11 mouse cellular contexts compared by ENCODE assay signal in genomic region chr4:120730146-120730545, GRCm38 (mm10). TPM values are rescaled to one million over a fixed set of nuclear protein-coding genes. Genes with fewer than 3 reads are reported as not detected.
A peak's percentile ranks its signal among the peaks of the same experiment; 100 is the strongest.
DNase-seq lines count a peak whose midpoint lies in the region; ATAC-seq and TF ChIP-seq lines count a peak whose summit lies in the region.
"Had no signal": no experiment of that assay in that cellular context is flagged by ENCODE, and none has a peak within 500 bp of the region (broad histone marks: within the 10 kb centered on the region; RNA-seq: fewer than 3 reads in every experiment).

No protein-coding gene starts in this region.

- peak; percentile 48 for DNase-seq in gastrocnemius, adult 18-20 months (ENCODE audit: low spot score)
- no peak for DNase-seq in gastrocnemius, postnatal 25 days
- DNase-seq in urinary bladder, postnatal 14 days (ENCODE audit: low spot score), result peak; percentile 51
- no peak for DNase-seq in urinary bladder, postnatal 10 days (ENCODE audit: low spot score)
- peak; percentile 65 to 78 for DNase-seq in heart, postnatal 10 days
- no peak for DNase-seq in frontal cortex, postnatal 14 days (ENCODE audit: low spot score in 2 of 2)
- no peak for DNase-seq in layer of hippocampus, adult 2 months (ENCODE audit: low spot score in 2 of 2)
- DNase-seq: right cerebral cortex, postnatal 14 days had no signal

- intact Hi-C loops in heart, postnatal 10 days (cut with DNase I), result no loop called here

- no peak for TF ChIP-seq CTCF in layer of hippocampus, adult 2 months (conservative IDR thresholded peaks at IDR 0.05)

- ATAC-seq in megakaryocyte, adult 5-6 weeks (ENCODE audit: poor library complexity, severe bottlenecking), result 0 out of 2 replicates have a peak, but pooled peaks have one; percentile 34

- H3K27ac ChIP-seq in layer of hippocampus, adult 2 months, result no peak overlapping the region
- H3K27ac ChIP-seq: heart, embryonic 15.5 days; macrophage had no signal

- no peak overlapping the region for H3K4me3 ChIP-seq in layer of hippocampus, adult 2 months

RNA-seq across cellular contexts. Expression of gene Kcnq4, which starts 18.3 kb away (rescaled TPM):
- total RNA-seq in gastrocnemius, adult 18-20 months (2021), result 10 to 100 TPM; 14.2 to 17.0 TPM
- total RNA-seq in gastrocnemius, postnatal 25 days (2021), result 10 to 100 TPM; 15.9 to 18.0 TPM
- 1 to 10 TPM; 3.3 to 3.5 TPM for total RNA-seq in heart, postnatal 10 days (2021)
- not detected in 2 replicates for total RNA-seq in megakaryocyte, adult 5-6 weeks (2015)
- total RNA-seq in megakaryocyte, adult 5-6 weeks (2017), result not detected in 2 replicates
- total RNA-seq in layer of hippocampus, adult 2 months (2021), result 1 to 10 TPM; 4.2 to 4.3 TPM

Comparison
In these comparisons a context has a peak if more than half of its experiments do, and no peak if none do; other contexts are left out.
1. DNase-seq: peak in gastrocnemius, adult 18-20 months (single experiment), urinary bladder, postnatal 14 days (single experiment) and heart, postnatal 10 days (2 of 2); none in gastrocnemius, postnatal 25 days (single experiment), urinary bladder, postnatal 10 days (single experiment), frontal cortex, postnatal 14 days (0 of 2) and layer of hippocampus, adult 2 months (0 of 2).
2. RNA of gene Kcnq4, which starts 18.3 kb away (total RNA-seq): 15.9 to 18.0 TPM in gastrocnemius, postnatal 25 days, 14.2 to 17.0 TPM in gastrocnemius, adult 18-20 months, 4.2 to 4.3 TPM in layer of hippocampus, adult 2 months and 3.3 to 3.5 TPM in heart, postnatal 10 days; not detected in megakaryocyte, adult 5-6 weeks; every median in the first group is over 4 times any median in the second.